Mouse (Mus musculus) testis, adult 2 months (tissue): ENCODE results near the gene Rbfox1.

Experiments used
- CTCF ChIP-seq: fragments of 200-500 bp; IDR thresholded peaks from 2 replicates; pipeline ENCODE4 v1.5.1; 2012; ENCODE audit warnings: low read depth, mild to moderate bottlenecking, inconsistent platforms, low read length, moderate library complexity; ENCODE audit not compliant: control insufficient read depth, insufficient read depth, insufficient replicate concordance
- POLR2A ChIP-seq: fragments of 200-500 bp; IDR thresholded peaks from 2 replicates; pipeline ENCODE4 v1.6.1; 2012; ENCODE audit warnings: low read depth, mild to moderate bottlenecking, inconsistent platforms, low read length, moderate library complexity; ENCODE audit not compliant: control insufficient read depth

GRCm38 (mm10) chr16:5884746-5885689 is at the start of gene Rbfox1:
- TF ChIP-seq POLR2A = no peak
- TF ChIP-seq CTCF = no peak
